Mouse (Mus musculus): ENCODE measurements around the gene Car5a.

Gene Car5a

DNA sequence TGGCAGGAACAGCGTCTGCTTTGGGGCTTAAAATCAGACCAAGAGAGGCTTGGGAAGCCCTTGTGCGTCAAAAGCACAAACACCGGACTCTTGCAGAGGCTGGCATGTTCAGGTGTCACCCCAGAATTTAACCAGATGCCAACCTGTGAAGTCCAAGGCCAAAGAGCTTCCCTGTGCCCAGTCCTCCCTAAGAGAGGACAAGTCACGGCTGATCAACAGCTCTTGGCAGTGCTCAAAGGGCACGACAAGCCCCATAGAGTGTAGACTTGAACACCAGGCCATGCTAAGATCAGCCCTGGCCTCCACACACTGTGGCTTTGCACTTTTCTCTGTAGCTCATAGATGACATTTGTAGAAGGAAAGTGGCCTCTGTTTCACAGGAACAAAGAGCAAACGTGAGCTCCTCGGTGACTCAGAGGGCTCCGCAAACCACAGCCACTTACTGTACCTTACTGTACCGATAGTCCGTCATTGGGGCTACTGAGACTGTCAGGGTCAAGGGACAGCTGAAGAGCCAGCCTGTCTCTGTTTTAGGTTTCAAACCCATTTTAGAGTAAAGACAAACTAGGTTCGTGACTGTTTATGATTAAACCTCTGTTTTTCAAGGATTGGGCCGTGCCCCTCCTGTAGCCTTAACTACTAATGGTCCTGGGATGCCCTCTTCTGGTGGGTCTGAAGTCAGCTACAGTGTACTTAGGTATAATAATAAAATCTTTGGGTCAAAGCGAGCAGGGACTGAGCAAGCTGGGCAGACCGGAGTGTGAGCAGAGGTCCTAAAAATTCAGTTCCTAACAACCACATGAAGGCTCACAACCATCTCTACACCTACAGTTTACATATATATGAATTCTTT is 11.8 kb downstream of the Car5a start:
- in situ Hi-C loops (cut with MboI): no loop called here

DNA sequence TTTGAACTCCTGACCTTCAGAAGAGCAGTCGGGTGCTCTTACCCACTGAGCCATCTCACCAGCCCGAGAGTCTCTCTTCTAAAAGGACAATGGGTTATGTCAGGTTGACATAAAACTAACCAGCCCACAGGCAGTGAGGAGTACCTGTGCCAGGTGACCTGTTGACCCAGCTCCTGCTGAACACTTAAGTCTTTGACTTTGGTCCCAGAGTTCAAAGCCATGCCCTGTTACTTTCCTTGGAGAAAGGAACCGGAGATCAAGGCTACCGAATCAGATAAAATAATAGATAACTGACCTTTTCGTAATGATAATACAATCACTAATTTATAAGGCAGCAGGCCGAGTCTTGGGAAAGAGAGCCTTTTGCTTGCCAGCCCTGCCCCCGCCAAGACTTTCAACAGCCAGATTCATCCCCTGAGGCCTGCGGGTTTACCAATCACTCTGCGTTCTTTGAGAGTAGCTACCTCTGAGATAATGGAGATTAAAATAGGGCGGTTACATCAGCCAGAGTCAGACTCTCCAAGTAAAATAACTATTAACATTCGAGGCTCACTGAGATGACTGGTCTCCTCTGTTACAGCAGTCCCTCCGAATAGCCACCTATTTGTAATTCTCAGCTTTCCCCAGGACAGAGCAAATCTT is 12.6 kb downstream of the Car5a start:
- in situ Hi-C loops (cut with MboI): no loop called here

DNA sequence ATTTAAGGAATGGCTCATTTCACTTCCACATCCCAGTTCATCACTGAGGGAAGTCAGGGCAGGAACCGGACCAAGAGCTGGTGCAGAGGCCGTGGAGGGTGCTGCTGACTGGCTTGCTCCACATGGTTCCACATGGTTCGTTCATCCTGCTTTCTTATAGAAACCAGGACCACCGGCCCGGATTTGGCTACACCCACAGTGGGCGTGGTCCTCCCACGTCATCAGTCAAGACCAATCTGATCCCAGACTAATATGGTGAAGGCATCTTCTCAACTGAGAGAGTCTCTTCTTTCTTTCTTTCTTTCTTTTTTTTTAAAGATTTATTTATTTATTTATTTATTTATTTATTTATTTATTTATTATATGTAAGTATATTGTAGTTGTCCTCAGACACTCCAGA is 13.1 kb downstream of the Car5a start:
- in situ Hi-C loops (cut with MboI): no loop called here

DNA sequence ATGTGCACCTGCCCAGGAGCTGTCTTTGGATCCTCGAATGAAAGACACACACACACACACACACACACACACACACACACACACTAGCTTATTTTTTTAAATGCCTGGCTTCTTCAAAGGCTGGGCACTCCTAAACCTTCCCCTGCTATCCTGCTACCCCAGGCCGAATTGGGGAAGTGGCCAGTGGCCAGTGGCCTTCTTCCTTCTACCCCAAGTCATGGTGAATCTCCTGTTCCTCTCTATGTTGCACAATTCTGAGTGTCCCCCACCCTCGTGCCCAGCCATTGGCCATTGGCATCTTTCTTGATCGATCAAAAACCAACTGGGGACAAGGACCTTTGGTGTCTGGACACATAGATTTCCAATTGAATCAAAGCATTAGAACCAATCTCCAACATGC is 14.7 kb downstream of the Car5a start:
- in situ Hi-C loops (cut with MboI): no loop called here

DNA sequence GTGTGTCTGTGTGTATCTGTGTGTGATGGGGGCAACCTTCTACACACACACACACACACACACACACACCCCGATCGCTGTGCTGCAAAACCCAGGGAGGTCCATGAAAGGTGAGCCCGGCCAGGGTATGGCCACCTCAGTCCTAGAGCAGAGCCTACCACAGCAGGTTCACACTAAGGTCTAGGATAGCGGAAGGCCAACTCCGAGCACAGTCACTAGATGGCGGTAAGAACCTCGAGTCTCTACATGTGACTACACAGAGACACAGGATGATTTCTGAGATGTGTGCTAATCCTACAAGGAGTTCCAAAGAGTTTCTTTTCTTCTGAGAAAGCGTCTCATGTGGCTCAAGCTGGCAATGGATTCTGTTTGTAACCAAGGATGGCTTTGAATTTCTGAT is 17.4 kb downstream of the Car5a start:
- in situ Hi-C loops (cut with MboI): no loop called here

DNA sequence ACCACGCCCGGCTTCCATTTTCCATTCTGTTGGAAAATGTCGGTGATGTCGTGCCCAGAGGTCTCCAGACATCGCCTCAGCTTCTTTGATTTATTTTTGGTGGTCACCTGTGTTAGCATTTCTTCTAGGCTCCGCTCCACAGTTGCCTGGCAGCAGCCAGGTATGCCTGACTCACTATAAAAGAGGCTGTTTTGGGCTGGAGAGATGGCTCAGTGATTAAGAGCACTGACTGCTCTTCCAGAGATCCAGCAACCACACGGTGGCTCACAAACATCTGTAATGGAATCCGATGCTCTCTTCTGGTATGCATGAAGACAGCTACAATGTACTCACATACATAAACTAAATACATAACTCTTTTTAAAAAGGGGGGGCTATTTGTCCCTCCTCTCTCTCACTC is 18.4 kb downstream of the Car5a start:
- in situ Hi-C loops (cut with MboI): no loop called here

DNA sequence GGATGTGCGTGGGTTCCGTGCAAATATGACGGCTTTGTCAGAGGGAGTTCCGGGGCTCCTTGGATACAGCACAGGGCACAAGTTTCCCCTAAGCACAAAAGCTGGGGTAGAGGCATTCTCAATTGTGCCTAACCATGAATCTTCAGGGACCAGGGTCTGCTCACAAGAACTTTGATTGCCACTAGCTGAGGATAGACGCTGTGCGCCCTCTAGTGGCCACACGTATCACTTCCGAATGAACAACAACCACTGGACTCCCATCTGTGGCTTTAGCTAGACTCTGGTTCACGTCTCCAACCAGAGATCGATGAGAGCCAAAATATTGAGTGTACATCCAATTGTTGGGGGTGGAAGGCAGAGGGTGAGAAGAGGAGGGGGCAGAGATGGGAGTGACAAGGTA is 19.1 kb downstream of the Car5a start:
- in situ Hi-C loops (cut with MboI): no loop called here

DNA sequence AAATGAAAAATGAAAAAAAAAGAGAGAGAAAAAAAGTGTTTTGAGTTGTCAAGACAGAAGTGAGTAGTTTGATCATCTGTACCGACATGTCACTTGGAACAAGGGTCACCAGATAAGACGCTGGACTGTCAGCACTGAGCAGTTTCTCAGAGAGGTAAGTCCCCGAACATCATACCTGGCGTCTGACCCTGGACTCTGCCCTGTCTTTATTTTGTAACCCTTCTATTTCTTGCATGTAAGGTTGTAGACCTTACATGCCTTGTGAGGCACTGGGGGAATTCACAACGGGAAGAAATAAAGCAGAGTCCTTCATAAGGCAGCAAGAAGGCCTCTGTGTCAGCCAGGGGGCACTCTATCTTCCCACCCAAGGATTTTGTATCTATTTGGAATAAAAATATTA is 20.0 kb downstream of the Car5a start:
- in situ Hi-C loops (cut with MboI): loop anchor here (25.0 kb wide), 1 partner anchor 337 kb away; the partner anchor contains the start of genes Fbxo31 and Map1lc3b

DNA sequence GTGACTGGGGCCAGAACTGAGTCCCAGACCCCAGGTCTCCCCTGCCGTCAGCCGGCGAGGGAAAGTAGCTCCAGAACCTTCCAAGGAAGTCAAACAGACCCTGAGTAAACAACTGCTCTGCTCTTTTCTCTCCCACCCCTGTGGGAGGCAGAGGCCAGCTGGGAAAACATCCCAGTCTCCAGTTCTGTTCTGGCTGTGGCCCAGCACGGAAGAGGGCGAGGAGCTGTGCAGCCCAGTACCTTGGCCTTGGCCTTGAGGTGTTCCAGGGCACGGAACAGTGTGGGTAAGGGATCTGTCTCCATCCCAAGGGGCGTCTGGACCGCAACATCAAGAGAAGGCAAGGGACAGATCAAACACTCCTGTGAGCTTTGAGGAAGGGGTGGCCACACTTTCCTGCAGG is 22.6 kb downstream of the Car5a start:
- in situ Hi-C loops (cut with MboI): loop anchor here (25.0 kb wide), 1 partner anchor 335 kb away; the partner anchor contains the start of genes Fbxo31 and Map1lc3b

DNA sequence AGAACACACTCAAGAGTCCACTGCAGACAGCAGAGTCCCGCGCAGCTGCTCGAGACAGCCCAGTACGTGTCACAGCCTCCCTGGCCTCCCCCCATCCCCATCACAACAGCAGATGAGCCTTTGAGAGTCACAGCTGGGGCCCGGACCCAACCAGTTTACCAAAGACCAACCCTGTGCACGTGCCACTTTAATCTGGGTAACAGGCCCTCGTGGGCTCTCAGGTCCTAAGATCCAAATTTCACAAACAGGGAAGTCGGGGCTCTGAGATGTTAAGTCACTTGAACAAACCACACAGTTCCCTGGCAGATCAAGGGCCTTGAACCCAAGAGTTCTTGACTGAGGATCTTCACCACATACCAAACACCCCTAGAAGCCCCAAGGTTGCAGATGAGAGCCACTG is 23.1 kb downstream of the Car5a start:
- in situ Hi-C loops (cut with MboI): loop anchor here (25.0 kb wide), 1 partner anchor 334 kb away; the partner anchor contains the start of genes Fbxo31 and Map1lc3b

DNA sequence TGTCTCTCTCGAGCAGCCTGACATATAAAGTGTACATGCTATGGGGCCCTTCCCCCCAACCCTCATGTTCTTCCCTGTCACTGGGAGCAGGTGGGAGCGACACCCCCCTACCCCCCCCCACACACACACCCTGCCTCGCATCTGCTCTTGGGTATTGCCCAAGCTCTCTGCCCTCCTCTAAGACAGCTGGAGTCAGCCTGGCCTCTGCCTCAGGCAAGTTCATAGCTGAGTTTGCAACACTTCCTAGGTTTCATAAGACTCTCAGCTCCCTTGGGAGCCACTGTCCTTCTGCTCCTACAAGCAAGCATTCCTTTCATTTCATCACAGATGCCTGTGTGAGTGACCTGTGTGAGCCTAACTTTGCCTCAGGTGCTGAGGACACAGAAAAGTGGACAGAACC is 25.0 kb downstream of the Car5a start:
- in situ Hi-C loops (cut with MboI): loop anchor here (25.0 kb wide), 1 partner anchor 332 kb away; the partner anchor contains the start of genes Fbxo31 and Map1lc3b

DNA sequence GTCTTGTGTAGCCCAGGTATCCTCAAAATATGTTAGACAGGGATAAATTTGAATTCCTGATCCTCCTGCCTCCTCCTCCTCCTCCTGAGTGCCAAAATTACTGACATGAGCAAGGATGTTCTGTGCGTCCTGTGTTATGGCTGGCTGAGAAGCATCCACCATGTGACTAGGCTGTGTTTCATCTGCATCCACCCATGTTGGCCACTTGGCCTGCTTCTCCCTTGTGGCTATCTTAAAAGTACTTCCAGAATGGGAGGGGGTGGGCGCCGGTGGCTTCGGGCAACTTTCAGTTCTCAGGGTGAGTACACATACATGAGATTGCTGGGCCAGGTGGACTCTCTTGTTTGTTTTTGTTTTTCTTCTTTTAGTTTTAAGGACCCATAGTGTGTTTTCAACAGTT is 25.5 kb downstream of the Car5a start:
- in situ Hi-C loops (cut with MboI): loop anchor here (25.0 kb wide), 1 partner anchor 332 kb away; the partner anchor contains the start of genes Fbxo31 and Map1lc3b

DNA sequence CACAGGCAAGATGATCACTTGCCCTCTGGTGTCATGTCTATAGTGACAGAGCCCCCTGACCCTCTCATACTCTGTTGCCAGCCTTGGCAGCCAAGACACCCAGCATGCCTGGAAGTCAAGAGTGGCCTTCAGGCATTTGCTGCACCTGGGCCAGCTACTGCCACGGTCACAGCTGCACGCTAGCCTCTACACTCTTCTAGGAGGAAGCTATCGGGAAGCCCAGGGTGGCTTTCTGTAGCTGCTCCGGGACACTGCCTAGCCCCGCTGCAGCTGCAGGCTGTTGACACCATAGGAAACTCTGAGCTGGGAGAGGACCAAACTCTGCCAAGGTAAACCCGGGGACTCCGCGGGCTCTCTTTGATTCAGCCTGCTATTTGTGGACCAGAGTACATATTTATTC is 31.3 kb downstream of the Car5a start:
- in situ Hi-C loops (cut with MboI): loop anchor here (5.0 to 25.0 kb wide), 2 partner anchors 61 to 326 kb away; partner anchors contain the start of genes Fbxo31 and Map1lc3b

DNA sequence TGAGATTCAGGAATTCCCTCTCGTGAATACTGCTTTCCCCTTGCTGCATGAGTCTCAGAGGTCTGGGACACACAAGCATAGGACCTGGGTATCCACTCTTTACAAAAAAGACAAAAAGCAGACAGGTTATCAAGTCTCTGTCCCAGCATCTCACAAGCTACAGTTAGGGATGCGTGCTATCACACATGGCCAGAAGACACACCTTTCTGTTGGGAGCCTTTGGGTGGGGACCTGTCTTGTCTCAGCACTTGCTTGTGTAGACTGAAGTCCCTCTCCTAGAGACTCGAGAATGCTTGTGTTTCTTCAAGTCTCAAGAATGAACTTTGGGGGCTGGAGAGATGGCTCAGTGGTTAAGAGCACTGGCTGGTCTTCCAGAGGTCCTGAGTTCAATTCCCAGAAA is 31.9 kb downstream of the Car5a start:
- in situ Hi-C loops (cut with MboI): loop anchor here (5.0 to 25.0 kb wide), 2 partner anchors 61 to 326 kb away; partner anchors contain the start of genes Fbxo31 and Map1lc3b

DNA sequence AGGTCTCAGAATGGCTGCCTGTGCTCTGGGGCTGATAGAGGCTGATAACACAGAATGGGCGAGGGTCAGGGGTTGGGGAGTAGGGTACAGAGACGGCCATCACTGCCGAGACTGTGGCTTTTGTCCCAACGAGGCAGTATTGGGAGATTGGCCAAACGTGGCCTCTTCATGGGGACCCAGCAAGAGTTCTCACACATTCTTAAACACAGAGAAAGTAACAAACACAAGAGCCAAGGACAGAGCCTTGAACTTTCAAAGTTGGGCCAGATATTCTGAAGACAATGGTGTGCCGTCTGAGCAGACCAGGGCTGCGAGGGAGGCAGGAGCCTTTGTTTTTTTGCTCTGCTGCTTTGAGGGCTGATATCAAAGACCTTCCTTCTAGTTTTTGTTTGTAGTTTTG is 32.7 kb downstream of the Car5a start:
- in situ Hi-C loops (cut with MboI): loop anchor here (5.0 to 25.0 kb wide), 2 partner anchors 60 to 325 kb away; partner anchors contain the start of genes Fbxo31 and Map1lc3b

DNA sequence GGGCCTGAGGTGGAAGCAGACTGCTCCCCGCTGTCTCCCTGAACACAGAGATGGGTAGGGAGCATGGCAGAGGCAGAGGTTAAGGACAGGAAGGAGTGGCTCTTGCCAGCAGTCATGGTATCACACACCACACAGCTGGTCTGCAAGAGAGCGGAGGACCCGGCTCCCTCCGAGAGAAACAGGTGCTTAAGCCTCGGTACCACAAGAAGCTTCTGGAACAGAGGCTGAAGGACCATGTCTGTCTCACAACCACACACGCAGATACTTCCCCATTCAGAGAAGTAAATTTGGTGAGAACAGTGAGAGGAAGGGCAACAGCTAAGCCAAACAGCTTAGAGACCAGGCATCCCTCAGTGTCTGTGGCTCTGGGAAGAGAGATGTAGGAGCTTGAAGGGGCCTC is 33.3 kb downstream of the Car5a start:
- in situ Hi-C loops (cut with MboI): loop anchor here (5.0 to 25.0 kb wide), 2 partner anchors 59 to 324 kb away; partner anchors contain the start of genes Fbxo31 and Map1lc3b

DNA sequence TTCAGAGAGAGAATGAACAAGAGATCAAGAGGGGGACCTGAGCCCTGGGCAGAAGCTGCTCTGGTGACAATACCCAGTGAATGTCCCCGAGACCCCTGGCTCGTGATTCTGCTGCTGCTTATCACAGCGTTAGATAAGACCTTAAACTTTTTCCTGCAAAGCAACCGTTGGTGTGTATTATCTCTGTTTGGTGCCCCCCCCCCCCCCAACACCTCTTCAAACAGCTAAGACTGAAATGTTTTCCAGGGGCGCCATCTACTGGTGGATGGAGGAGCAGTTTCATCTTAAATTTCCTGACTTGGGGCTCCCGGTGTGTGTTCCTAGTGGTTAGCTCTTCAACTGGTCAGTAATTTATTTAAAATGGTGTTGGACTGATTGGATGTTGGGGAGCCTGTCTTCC is 35.0 kb downstream of the Car5a start:
- in situ Hi-C loops (cut with MboI): loop anchor here (5.0 to 25.0 kb wide), 2 partner anchors 57 to 322 kb away; partner anchors contain the start of genes Fbxo31 and Map1lc3b

DNA sequence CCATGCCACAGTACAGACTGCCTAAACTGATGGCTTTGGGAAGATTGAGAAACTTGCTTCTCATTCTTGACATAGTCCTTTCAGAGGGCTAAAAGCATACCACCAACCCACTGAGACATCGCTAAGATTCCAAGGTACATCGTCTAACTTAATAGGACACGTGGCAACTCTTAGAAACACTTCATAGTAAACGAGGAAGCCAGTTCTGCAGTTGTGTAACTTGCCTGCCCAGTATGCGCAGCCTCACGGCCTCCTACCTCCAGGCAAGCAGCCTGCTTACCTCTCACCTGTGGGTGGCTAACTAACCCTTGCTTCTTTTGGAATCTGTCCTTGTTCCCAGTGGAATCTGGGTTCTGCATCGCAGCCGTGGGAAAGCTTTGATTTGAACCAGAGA is 35.6 kb downstream of the Car5a start:
- in situ Hi-C loops (cut with MboI): loop anchor here (25.0 kb wide), 1 partner anchor 322 kb away; the partner anchor contains the start of genes Fbxo31 and Map1lc3b

DNA sequence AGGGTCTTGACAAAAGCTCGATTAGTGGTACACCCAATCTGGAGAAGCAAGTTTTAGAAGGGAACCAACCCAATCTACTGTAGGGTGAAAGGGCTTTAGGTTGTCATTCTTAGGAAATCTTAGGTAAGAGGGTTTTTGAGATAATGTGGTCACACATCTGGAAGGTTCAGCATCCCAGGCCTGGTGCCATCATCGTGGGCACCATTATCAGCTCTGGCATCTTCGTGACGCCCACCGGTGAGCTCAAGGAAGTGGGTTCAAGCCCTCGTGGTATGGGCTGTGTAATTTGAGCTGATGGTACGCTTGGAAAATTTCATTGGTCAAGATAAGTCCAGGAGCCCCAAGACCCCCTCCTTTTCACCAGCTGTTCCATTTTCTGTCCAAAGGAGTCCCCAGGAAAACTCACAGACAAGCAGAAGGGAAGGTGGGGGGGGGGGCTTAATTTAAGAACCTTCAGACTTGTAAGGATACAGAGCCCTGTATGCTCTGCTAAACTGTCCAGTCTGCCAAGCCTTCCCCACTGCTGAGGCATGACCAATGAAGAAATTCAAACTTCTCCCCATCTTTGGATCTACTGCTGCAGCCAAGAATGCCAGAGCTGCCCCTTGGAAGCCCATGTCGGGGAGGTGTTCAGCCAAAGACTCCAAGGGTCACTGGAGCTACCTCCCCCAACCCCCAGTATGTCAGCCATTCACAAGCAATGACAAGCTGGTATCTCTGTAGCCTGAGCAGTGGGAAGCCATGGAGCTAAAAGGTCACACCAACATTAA is 36.1 kb downstream of the Car5a start:
- in situ Hi-C loops (cut with MboI): loop anchor here (25.0 kb wide), 1 partner anchor 321 kb away; the partner anchor contains the start of genes Fbxo31 and Map1lc3b

DNA sequence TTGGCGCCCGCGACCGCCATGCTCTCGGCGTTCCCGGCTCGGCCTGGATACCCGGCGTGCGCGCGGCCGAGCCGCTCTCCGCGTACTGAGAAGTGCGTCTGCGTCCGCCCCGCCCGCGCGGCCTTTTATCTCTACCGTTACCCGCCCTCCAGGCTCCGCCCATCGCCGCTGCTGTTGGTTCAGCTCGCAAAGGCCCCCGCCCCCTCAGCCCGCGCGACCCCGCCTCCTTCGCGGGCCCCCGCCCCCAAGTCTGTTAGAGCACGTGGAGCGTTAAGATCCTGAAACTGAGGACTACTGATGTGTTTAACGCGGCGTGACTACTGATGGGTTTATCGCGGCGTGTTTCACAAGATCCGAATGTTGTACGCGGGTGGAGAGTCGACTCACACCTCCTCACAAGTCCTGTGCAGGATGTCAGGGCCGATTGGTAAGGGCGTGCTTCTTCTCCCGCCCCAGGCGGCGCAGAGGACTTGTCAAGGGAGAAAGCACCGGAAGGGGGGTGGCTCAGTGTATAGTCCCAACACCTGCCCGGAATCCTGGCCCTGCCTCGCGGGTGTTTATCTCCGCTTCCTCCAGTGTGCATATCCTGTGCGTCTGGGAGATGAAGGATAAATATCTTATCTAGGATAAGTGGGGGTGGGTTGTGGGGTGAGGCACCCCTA is 37.0 kb downstream of the Car5a start, which contains the start of gene Slc7a5:
Gene Slc7a5, minus strand, starts transcription at position 108 of the 662 bp plus-strand sequence.
- in situ Hi-C loops (cut with MboI): loop anchor here (25.0 kb wide), 1 partner anchor 320 kb away; the partner anchor contains the start of genes Fbxo31 and Map1lc3b

Data from mature B cell (primary cell).